Mouse (Mus musculus) lung, postnatal 0 days (tissue): ENCODE measurements around the gene Neu3.

ENCODE experiments used
- CTCF ChIP-seq: IDR thresholded peaks from 2 replicates; pipeline ENCODE4 v1.5.1; 2016; ENCODE audit warnings: antibody characterized with exemption, mild to moderate bottlenecking
- EP300 ChIP-seq: IDR thresholded peaks from 2 replicates; pipeline ENCODE4 v1.6.1; 2016; ENCODE audit warnings: antibody characterized with exemption, mild to moderate bottlenecking, control low read depth

DNA sequence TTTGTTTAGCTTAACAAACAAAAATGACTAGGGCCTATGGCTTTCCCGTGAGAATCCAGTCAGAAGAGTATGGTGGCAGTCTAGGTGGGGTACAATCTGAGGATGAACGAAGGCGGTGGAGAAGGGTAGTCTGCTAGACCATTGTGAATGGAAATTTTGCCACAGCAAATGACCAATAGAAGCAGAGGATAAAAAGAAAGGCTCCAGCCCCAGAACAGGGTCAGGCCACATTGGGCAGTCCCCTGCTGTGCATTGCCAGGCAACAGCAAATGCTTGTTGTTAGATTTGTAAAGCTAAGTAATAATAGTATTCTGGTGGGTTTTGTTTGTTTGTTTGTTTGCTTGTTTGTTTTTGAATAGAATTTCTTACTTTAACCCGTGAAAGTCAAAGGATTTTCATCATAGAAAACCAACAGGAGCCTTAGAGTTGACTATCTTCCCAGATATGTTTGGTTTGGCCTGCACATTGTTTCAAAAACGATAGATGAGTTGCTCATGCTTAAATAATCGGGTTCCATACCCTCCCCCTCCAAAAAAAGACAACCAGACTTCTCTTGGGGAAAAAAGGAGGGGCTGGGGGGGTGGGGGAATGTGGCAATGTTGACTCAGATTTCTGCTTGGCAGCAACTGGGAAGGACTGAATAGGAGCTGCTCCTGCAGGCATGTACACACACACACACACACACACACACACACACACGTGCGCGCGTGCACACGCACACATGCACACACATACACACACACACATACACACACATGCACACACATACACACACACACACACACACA lies 36.2 kb upstream of the Neu3 start:
- TF ChIP-seq CTCF (no peak), EP300 (no peak)
